Mouse (Mus musculus): ENCODE results near the gene Grhl3. TPM values are rescaled to one million over a fixed set of nuclear protein-coding genes. Genes with fewer than 3 reads are reported as not detected.

Gene Grhl3
- polyA plus RNA-seq, 1 experiment from 2014 or later: 11.0 TPM

DNA sequence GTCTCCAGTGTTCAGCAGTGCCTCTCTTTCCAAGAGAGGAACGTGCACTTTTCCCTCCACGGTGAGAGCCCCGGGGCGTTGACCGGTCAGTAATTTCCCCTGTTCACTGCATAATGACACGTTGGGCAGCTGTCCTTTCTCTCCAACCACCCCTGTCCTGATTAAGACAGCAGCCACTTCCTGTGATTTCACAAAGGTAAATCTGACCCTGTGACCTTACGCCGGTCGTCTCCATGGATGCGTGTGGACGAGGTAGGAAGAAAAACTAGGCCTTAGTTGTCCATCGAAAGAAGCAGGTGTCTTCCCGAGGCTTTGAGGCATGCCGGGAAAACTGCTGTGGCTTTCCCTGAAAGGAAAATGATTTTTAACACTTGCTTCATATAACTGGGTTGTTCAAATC lies 58.5 kb downstream of the Grhl3 start:
- no peaks in the 10 kb centered on the region for H3K9me3 ChIP-seq (replicated peaks)
- no peaks in the 10 kb centered on the region for H3K4me1 ChIP-seq
- no peak overlapping the region for H3K4me3 ChIP-seq
- DNase-seq (ENCODE audit: low spot score): no peak
- no peaks in the 10 kb centered on the region for H3K36me3 ChIP-seq
- peaks cover 19% of the 10 kb centered on the region for H3K27me3 ChIP-seq (ENCODE audit: low read depth, poor library complexity, severe bottlenecking)
- H3K27ac ChIP-seq: no peak overlapping the region
- WGBS: 68% methylated on average over 14 of the region's 14 CpGs

GRCm38 (mm10) chr4:135513865-135514264 lies 59.6 kb downstream of the Grhl3 start:
- no peak overlapping the region for H3K27ac ChIP-seq
- DNase-seq (ENCODE audit: low spot score): no peak
- WGBS: 86% methylated on average over 7 of the region's 7 CpGs
- peaks cover 29% of the 10 kb centered on the region for H3K27me3 ChIP-seq (ENCODE audit: low read depth, poor library complexity, severe bottlenecking)
- peaks cover 1% of the 10 kb centered on the region for H3K4me1 ChIP-seq
- H3K9me3 ChIP-seq (replicated peaks): no peaks in the 10 kb centered on the region
- no peak overlapping the region for H3K4me3 ChIP-seq
- H3K36me3 ChIP-seq: no peaks in the 10 kb centered on the region

DNA sequence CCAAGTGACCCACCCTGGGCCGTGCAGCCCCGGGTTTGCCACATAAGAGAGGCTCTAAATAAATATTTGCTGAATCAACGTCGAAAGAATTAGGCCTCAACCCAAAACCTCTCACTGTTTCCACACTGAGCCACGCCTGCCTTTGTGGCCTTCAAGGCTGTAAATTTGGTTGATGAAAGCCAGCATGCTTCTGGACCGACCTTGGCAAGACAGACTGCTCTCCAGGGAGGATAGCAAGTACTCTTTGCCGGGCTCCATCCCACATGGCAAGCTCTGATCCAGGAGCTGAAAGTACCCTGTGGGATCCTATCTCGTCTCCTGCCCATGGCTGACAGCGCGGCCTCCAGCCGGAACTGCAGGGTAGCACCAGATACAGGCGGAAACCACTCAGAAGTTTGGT lies 63.9 kb downstream of the Grhl3 start:
- no peak for DNase-seq (ENCODE audit: low spot score)
- H3K4me1 ChIP-seq: peaks cover 15% of the 10 kb centered on the region
- peaks cover 29% of the 10 kb centered on the region for H3K27me3 ChIP-seq (ENCODE audit: low read depth, poor library complexity, severe bottlenecking)
- WGBS: 59% methylated on average over 12 of the region's 12 CpGs
- H3K9me3 ChIP-seq (replicated peaks): no peaks in the 10 kb centered on the region
- H3K4me3 ChIP-seq: no peak overlapping the region
- no peaks in the 10 kb centered on the region for H3K36me3 ChIP-seq
- no peak overlapping the region for H3K27ac ChIP-seq

DNA sequence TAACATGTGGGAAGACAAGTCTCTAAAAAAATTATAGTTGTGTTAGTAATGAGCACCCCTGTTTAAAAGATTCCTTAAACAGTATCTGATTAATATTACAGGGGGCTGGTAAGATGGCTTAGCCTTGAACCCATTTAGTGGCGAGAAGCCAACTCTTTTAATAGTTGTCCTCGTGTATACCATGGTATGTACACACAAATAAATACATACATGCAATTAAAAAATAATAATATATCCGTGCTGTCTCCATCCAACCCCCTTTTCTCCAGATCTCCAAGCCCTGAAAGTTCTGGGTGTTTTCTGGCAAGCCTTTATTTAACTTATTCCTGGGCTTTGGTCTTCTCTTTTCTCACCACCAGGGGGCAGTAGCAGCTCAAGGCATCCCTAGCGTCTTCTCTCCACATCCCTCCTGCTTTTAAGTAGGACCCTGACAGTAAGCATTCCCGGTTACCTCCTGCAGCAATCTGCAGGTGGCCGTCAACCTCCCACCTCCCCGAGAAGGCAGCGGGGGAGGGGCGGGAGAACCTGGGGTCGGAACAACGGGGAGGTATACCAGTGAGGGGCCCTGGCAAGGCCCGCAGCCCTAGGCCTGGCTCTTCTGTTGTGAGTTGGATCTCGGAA lies 64.9 kb downstream of the Grhl3 start:
- 15% methylated on average over 13 of the region's 13 CpGs for WGBS
- peaks cover 15% of the 10 kb centered on the region for H3K4me1 ChIP-seq
- no peak overlapping the region for H3K27ac ChIP-seq
- peaks cover 29% of the 10 kb centered on the region for H3K27me3 ChIP-seq (ENCODE audit: low read depth, poor library complexity, severe bottlenecking)
- no peaks in the 10 kb centered on the region for H3K36me3 ChIP-seq
- H3K4me3 ChIP-seq: peak overlapping the region; percentile 20; the same call in 1 of the 2 replicates
- peak; percentile 82 for DNase-seq (ENCODE audit: low spot score)
- no peaks in the 10 kb centered on the region for H3K9me3 ChIP-seq (replicated peaks)

- H3K4me3 ChIP-seq: peak overlapping the region; percentile 38
- peaks cover 15% of the 10 kb centered on the region for H3K4me1 ChIP-seq
- WGBS: 14% methylated on average over 22 of the region's 22 CpGs
- peak overlapping the region; percentile 39; the same call in 1 of the 2 replicates for H3K27ac ChIP-seq
- no peaks in the 10 kb centered on the region for H3K36me3 ChIP-seq
- peaks cover 29% of the 10 kb centered on the region for H3K27me3 ChIP-seq (ENCODE audit: low read depth, poor library complexity, severe bottlenecking)
- no peaks in the 10 kb centered on the region for H3K9me3 ChIP-seq (replicated peaks)
- DNase-seq (ENCODE audit: low spot score): peak; percentile 76
Measured at GRCm38 (mm10) chr4:135507547-135508350, 65.7 kb downstream of the Grhl3 start.

GRCm38 (mm10) chr4:135505794-135506193 lies 67.6 kb downstream of the Grhl3 start:
- no peak overlapping the region for H3K4me3 ChIP-seq
- H3K27me3 ChIP-seq (ENCODE audit: low read depth, poor library complexity, severe bottlenecking): peaks cover 19% of the 10 kb centered on the region
- no peak overlapping the region for H3K27ac ChIP-seq
- no peaks in the 10 kb centered on the region for H3K9me3 ChIP-seq (replicated peaks)
- H3K36me3 ChIP-seq: no peaks in the 10 kb centered on the region
- peaks cover 15% of the 10 kb centered on the region for H3K4me1 ChIP-seq
- DNase-seq (ENCODE audit: low spot score): no peak
- WGBS: 89% methylated on average over 11 of the region's 11 CpGs

- no peak overlapping the region for H3K4me3 ChIP-seq
- no peaks in the 10 kb centered on the region for H3K27me3 ChIP-seq (ENCODE audit: low read depth, poor library complexity, severe bottlenecking)
- WGBS: 67% methylated on average over 4 of the region's 4 CpGs
- H3K27ac ChIP-seq: no peak overlapping the region
- DNase-seq (ENCODE audit: low spot score): no peak
- no peaks in the 10 kb centered on the region for H3K9me3 ChIP-seq (replicated peaks)
- H3K4me1 ChIP-seq: no peaks in the 10 kb centered on the region
- H3K36me3 ChIP-seq: no peaks in the 10 kb centered on the region
Measured at GRCm38 (mm10) chr4:135501587-135501986, 71.8 kb downstream of the Grhl3 start.

GRCm38 (mm10) chr4:135499831-135500230 lies 73.6 kb downstream of the Grhl3 start:
- H3K27ac ChIP-seq: no peak overlapping the region
- no peaks in the 10 kb centered on the region for H3K27me3 ChIP-seq (ENCODE audit: low read depth, poor library complexity, severe bottlenecking)
- peaks cover 12% of the 10 kb centered on the region for H3K4me1 ChIP-seq
- H3K4me3 ChIP-seq: no peak overlapping the region
- no peak for DNase-seq (ENCODE audit: low spot score)
- H3K9me3 ChIP-seq (replicated peaks): no peaks in the 10 kb centered on the region
- 76% methylated on average over 3 of the region's 3 CpGs for WGBS
- no peaks in the 10 kb centered on the region for H3K36me3 ChIP-seq

DNA sequence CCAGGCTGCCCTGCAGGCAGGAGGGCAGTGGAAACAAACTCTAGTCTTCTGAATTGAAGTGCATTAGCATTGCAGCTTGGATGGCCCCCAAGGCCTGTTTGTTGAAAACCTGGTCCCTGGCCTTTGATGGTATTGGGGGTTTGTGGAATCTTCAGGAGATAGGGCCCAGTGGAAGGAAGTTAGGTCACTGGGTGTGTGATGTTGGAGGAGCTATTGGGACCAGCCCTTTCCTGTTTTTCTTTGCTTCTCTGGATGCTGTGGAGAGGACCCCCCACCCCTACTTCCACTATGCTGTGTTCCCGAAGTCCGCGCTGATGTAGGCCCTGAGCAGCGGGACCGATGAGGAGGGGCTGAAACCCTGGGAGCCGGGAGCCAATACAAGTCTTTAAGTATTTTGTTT lies 75.3 kb downstream of the Grhl3 start:
- Histone ChIP-seq H3K4me1 (peaks cover 22% of the 10 kb centered on the region), H3K27ac (no peak overlapping the region), H3K27me3 (ENCODE audit: low read depth, poor library complexity, severe bottlenecking) (no peaks in the 10 kb centered on the region), H3K4me3 (no peak overlapping the region), H3K36me3 (no peaks in the 10 kb centered on the region), H3K9me3 (replicated peaks) (no peaks in the 10 kb centered on the region)
- 85% methylated on average over 6 of the region's 6 CpGs for whole genome bisulfite sequencing
- no peak for DNase-seq (ENCODE audit: low spot score)

- H3K4me3 ChIP-seq: peak overlapping the region; percentile 78
- 17% methylated on average over 18 of the region's 18 CpGs for WGBS
- DNase-seq (ENCODE audit: low spot score): peak; percentile 85
Measured at GRCm38 (mm10) chr4:135495810-135496209, 77.6 kb downstream of the Grhl3 start.

DNA sequence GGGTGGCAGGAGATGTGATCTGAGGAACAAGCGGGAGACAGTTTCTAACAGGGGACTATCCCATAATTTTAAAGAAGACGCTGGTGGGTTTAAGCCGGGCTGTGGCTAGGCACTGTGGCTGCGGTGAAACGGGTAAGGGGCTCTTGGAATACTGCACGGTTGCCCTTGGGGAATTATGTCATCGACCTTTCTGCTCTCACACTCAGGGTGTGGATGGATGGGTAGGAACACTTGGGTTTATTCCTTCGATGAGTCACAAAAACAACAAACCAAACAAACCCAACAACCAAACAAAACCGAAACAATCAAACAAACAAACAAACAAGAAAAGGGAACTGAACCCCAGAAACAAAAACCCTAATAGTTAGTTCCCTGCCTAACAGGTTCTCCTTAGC lies 78.0 kb downstream of the Grhl3 start:
- H3K4me1 ChIP-seq: peaks cover 27% of the 10 kb centered on the region
- no peaks in the 10 kb centered on the region for H3K27me3 ChIP-seq (ENCODE audit: low read depth, poor library complexity, severe bottlenecking)
- 16% methylated on average over 9 of the region's 9 CpGs for WGBS
- H3K27ac ChIP-seq: no peak overlapping the region
- H3K4me3 ChIP-seq: peak overlapping the region; percentile 78
- no peaks in the 10 kb centered on the region for H3K36me3 ChIP-seq
- no peak for DNase-seq (ENCODE audit: low spot score)
- H3K9me3 ChIP-seq (replicated peaks): no peaks in the 10 kb centered on the region

More at GRCm38 (mm10) chr4:135495810-135496209, 77.6 kb downstream of the Grhl3 start:
- H3K27me3 ChIP-seq (ENCODE audit: low read depth, poor library complexity, severe bottlenecking): no peaks in the 10 kb centered on the region
- H3K9me3 ChIP-seq (replicated peaks): no peaks in the 10 kb centered on the region
- no peaks in the 10 kb centered on the region for H3K36me3 ChIP-seq
- H3K4me1 ChIP-seq: peaks cover 25% of the 10 kb centered on the region
- H3K27ac ChIP-seq: no peak overlapping the region

DNA sequence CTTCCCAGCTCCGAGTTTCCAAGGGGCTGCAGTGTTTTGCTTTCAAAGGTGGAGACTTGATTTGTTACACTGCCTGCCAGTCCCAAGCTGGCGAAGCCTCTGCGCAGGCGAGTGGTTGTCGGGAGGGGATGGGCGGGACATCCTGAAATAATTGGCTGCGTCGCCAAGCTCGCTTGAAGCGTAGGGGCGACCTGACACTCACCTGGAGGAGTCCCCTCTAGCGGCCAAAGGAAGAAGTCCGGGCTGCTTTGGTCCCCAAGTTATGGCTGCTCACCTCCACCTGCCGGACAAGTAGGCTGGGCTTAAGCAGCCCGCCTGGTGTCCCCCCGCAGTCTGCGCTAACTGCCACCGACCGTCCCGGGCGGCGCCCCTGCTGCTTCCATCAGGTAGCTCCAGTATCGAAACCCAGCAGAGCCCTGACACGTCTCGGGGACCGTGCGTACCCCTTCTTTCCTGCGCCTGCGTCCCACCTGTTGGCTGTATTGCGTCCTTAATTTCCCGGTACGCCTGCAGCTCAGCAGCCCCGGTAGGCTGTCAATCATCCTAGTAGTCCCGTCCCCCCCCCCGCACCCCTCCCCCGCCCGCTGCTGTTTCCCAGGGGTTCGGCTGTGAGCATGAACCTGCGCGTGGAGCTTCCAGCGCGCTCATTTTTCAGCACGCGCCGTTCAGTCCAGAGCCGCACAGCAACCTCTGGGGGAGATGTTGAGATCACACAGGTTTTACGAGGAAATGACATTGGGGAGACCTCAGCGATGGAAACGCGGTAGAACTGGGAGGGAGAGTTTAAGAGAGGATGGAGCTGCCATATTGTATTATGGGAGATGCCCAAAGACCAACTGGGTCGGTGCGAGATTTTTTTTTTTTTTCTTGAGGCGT lies 78.7 kb downstream of the Grhl3 start, which contains the start of the genes Stpg1 and Nipal3:
TSS of gene Stpg1 (plus strand) at position 270 of the 876 bp plus-strand sequence.
TSS of gene Nipal3 (minus strand) at position 518 of the 876 bp plus-strand sequence.
- Histone ChIP-seq H3K36me3 (no peaks in the 10 kb centered on the region), H3K27ac (peak within 1 kb of the TSS; percentile 21; the same call in 1 of the 2 replicates), H3K9me3 (replicated peaks) (no peaks in the 10 kb centered on the region), H3K4me1 (peaks cover 27% of the 10 kb centered on the region), H3K4me3 (peak within 1 kb of the TSS; percentile 78), H3K27me3 (ENCODE audit: low read depth, poor library complexity, severe bottlenecking) (no peaks in the 10 kb centered on the region)
- DNase-seq (ENCODE audit: low spot score): peak; percentile 90
- whole genome bisulfite sequencing: under 1% methylated on average over 53 of the region's 53 CpGs
